Mouse (Mus musculus): ENCODE data around the gene Gaa. TPM values are rescaled to one million over a fixed set of nuclear protein-coding genes. Genes with fewer than 3 reads are reported as not detected.
"Not testable (repeated sequence)": the region's sequence is repeated elsewhere in the genome, so short reads cannot be mapped to it uniquely, and the experiment has no call there.

Gaa gene
- polyA plus RNA-seq, 1 experiment from 2014 or later, result 58.5 TPM

- Histone ChIP-seq H3K4me2 (no peak overlapping the region), H3K9me3 (no peaks in the 10 kb centered on the region), H3K4me3 (no peak overlapping the region), H3K27ac (no peak overlapping the region), H3K4me1 (peaks cover 12% of the 10 kb centered on the region), H3K9ac (no peak overlapping the region), H3K27me3 (no peaks in the 10 kb centered on the region), H3K36me3 (no peaks in the 10 kb centered on the region)
- WGBS, result 76% methylated on average over 4 of the region's 4 CpGs
- no peak for ATAC-seq (ENCODE audit: insufficient number of reproducible peaks, insufficient read depth, low FRiP score, low TSS enrichment, low read depth)
Observed at GRCm38 (mm10) chr11:119235596-119235995, 32.1 kb upstream of the Gaa start.

- no peak overlapping the region for H3K4me3 ChIP-seq
- H3K9ac ChIP-seq, result no peak overlapping the region
- H3K4me2 ChIP-seq, result no peak overlapping the region
- ATAC-seq (ENCODE audit: insufficient number of reproducible peaks, insufficient read depth, low FRiP score, low TSS enrichment, low read depth), result no peak
- H3K4me1 ChIP-seq, result peaks cover 12% of the 10 kb centered on the region
- no peaks in the 10 kb centered on the region for H3K9me3 ChIP-seq
- no peak overlapping the region for H3K27ac ChIP-seq
- H3K27me3 ChIP-seq, result no peaks in the 10 kb centered on the region
- WGBS, result 39% methylated on average over 8 of the region's 8 CpGs
- no peaks in the 10 kb centered on the region for H3K36me3 ChIP-seq
Observed at GRCm38 (mm10) chr11:119236354-119236753, 31.3 kb upstream of the Gaa start.

DNA sequence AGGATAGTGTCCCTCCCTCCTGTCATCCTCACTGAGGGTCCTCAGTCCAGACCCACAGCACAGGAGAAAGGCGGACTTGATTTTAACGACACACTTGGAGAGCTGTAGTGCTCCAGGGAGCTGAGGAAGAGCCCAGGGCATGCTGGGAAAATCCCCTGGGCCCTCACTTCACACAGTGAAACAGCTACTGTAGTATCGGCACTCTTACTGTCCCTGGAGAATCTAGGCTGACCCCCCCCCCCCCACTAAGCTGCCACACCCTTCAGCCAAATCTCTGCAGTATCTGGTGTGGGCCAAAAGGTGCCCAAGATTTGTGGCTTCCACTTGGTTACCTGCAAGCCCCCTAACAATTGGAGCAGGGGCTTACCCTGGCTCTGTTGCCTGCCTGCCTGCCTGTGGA, 30.7 kb upstream of the Gaa start:
- H3K9me3 ChIP-seq, result no peaks in the 10 kb centered on the region
- no peaks in the 10 kb centered on the region for H3K36me3 ChIP-seq
- no peak overlapping the region for H3K4me2 ChIP-seq
- no peak overlapping the region for H3K9ac ChIP-seq
- no peak for ATAC-seq (ENCODE audit: insufficient number of reproducible peaks, insufficient read depth, low FRiP score, low TSS enrichment, low read depth)
- no peak overlapping the region for H3K4me3 ChIP-seq
- H3K27ac ChIP-seq, result no peak overlapping the region
- H3K27me3 ChIP-seq, result no peaks in the 10 kb centered on the region
- 59% methylated on average over 3 of the region's 3 CpGs for WGBS
- H3K4me1 ChIP-seq, result peaks cover 12% of the 10 kb centered on the region

DNA sequence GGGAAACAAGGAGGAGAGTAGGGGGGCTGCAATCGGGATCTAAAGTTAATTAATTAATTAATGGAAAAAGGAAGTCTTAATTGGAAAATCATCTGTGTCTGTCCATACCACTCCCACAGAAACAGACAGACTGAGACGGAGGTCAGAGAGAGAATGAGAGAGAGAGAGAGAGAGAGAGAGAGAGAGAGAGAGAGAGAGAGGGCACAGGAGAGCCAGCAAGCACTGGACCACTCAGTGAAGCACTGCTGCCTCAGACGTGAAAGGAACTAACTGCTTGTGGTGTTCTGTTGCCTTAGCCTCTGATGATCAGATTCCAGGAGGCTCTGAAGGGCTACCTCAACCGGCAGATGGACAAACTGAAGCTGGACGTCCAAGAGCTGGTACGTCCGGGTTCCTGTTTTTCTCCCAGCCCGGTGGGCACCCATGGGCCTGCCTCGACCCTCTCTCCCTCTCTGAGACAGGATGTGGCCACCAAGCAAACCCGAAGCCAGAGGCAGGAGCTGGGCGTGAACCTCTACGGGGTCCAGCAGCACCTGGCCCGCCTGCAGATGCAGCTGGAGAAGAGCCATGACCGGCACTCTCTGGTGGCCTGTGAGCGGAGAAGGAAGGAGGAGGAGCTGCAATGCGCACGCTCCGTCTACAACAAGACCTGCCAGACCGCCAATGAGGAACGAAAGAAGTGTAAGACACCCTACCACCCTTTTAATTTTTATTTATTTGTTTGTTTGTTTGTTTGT, 30.0 kb upstream of the Gaa start:
- Histone ChIP-seq H3K27ac (no peak overlapping the region), H3K9ac (peak overlapping the region; percentile 56), H3K4me1 (peaks cover 12% of the 10 kb centered on the region), H3K36me3 (no peaks in the 10 kb centered on the region), H3K4me3 (peak overlapping the region; percentile 34), H3K27me3 (no peaks in the 10 kb centered on the region), H3K4me2 (peak overlapping the region; percentile 64), H3K9me3 (no peaks in the 10 kb centered on the region)
- ATAC-seq (ENCODE audit: insufficient number of reproducible peaks, insufficient read depth, low FRiP score, low TSS enrichment, low read depth), result 0 out of 2 replicates have a peak, but pooled peaks have one; percentile 21
- 27% methylated on average over 20 of the region's 20 CpGs for WGBS

DNA sequence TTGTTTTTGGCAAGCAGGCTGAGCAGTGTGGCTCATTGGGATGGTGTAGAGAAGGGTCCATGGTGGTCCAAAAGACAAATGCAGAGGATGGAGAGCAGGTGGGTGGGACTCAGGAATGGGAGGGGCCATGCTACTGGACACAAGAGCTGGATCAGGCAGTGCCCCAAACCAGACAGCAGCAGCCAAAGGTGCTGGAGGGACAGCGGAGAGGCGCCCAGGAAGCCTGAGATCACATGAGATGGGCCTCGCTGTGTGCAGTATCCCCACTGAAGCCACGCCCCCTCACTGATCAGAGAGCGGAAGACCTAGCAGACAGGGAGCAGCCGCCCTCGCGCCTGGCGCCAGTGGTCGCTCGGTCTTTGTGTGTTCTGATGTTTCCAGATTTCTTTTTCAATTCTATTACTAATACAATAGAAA, 29.4 kb upstream of the Gaa start:
- no peaks in the 10 kb centered on the region for H3K27me3 ChIP-seq
- no peak overlapping the region for H3K27ac ChIP-seq
- peaks cover 12% of the 10 kb centered on the region for H3K4me1 ChIP-seq
- H3K9ac ChIP-seq, result 0 out of 2 replicates have a peak overlapping the region, but pooled peaks have one; percentile 44
- H3K36me3 ChIP-seq, result no peaks in the 10 kb centered on the region
- peak overlapping the region; percentile 64 for H3K4me2 ChIP-seq
- peak overlapping the region; percentile 34 for H3K4me3 ChIP-seq
- 18% methylated on average over 11 of the region's 11 CpGs for whole genome bisulfite sequencing
- ATAC-seq (ENCODE audit: insufficient number of reproducible peaks, insufficient read depth, low FRiP score, low TSS enrichment, low read depth), result 0 out of 2 replicates have a peak, but pooled peaks have one; percentile 39
- H3K9me3 ChIP-seq, result no peaks in the 10 kb centered on the region

- Histone ChIP-seq H3K4me3 (no peak overlapping the region), H3K9ac (no peak overlapping the region), H3K27ac (no peak overlapping the region), H3K4me2 (no peak overlapping the region), H3K4me1 (peaks cover 12% of the 10 kb centered on the region), H3K9me3 (no peaks in the 10 kb centered on the region), H3K36me3 (no peaks in the 10 kb centered on the region), H3K27me3 (no peaks in the 10 kb centered on the region)
- ATAC-seq (ENCODE audit: insufficient number of reproducible peaks, insufficient read depth, low FRiP score, low TSS enrichment, low read depth), result no peak
- WGBS, result 95% methylated on average over 12 of the region's 12 CpGs
Observed at GRCm38 (mm10) chr11:119239480-119239879, 28.2 kb upstream of the Gaa start.

- H3K36me3 ChIP-seq; H3K27ac ChIP-seq; H3K27me3 ChIP-seq; H3K9ac ChIP-seq; H3K4me1 ChIP-seq; H3K9me3 ChIP-seq; H3K4me2 ChIP-seq; H3K4me3 ChIP-seq; ATAC-seq (ENCODE audit: insufficient number of reproducible peaks, insufficient read depth, low FRiP score, low TSS enrichment, low read depth): not testable (repeated sequence)
- 90% methylated on average over 6 of the region's 6 CpGs for WGBS
Observed at GRCm38 (mm10) chr11:119245543-119245942, 22.1 kb upstream of the Gaa start.

GRCm38 (mm10) chr11:119249011-119249410, 18.7 kb upstream of the Gaa start:
- WGBS, result 24% methylated on average over 6 of the region's 6 CpGs
- no peak overlapping the region; the same call in 1 of the 2 replicates for H3K9ac ChIP-seq
- H3K4me1 ChIP-seq, result peaks cover 28% of the 10 kb centered on the region
- no peaks in the 10 kb centered on the region for H3K36me3 ChIP-seq
- H3K27me3 ChIP-seq, result no peaks in the 10 kb centered on the region
- H3K9me3 ChIP-seq, result no peaks in the 10 kb centered on the region
- H3K4me2 ChIP-seq, result no peak overlapping the region
- no peak for ATAC-seq (ENCODE audit: insufficient number of reproducible peaks, insufficient read depth, low FRiP score, low TSS enrichment, low read depth)
- H3K4me3 ChIP-seq, result no peak overlapping the region
- no peak overlapping the region for H3K27ac ChIP-seq

DNA sequence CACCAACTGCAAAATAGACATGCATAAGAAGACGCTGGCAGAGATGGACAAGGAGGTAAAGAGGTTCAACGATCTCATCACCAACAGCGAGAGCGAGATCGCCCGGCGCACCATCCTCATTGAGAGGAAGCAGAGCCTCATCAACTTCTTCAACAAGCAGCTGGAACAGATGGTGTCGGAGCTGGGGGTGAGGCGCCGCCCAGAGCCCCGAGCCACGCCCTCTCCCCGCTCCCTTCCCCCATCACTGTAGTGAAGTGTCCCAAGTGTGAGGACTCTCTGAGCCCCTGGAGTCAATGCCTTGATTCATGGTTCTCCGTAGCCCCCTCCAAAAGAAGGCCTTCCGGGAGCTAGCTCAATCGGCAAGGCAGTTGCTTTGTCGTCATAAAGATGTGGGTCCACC, 16.7 kb upstream of the Gaa start:
- H3K27ac ChIP-seq, result no peak overlapping the region
- no peak overlapping the region for H3K9ac ChIP-seq
- no peaks in the 10 kb centered on the region for H3K36me3 ChIP-seq
- H3K4me3 ChIP-seq, result no peak overlapping the region
- H3K4me1 ChIP-seq, result peaks cover 28% of the 10 kb centered on the region
- no peaks in the 10 kb centered on the region for H3K9me3 ChIP-seq
- H3K4me2 ChIP-seq, result no peak overlapping the region
- WGBS, result 66% methylated on average over 17 of the region's 17 CpGs
- ATAC-seq (ENCODE audit: insufficient number of reproducible peaks, insufficient read depth, low FRiP score, low TSS enrichment, low read depth), result no peak
- H3K27me3 ChIP-seq, result no peaks in the 10 kb centered on the region

GRCm38 (mm10) chr11:119252854-119253541, 14.7 kb upstream of the Gaa start:
- Histone ChIP-seq H3K36me3 (no peaks in the 10 kb centered on the region), H3K4me2 (peak overlapping the region; percentile 62), H3K9me3 (no peaks in the 10 kb centered on the region), H3K27me3 (no peaks in the 10 kb centered on the region), H3K9ac (peak overlapping the region; percentile 62), H3K4me3 (peak overlapping the region; percentile 31), H3K4me1 (peaks cover 33% of the 10 kb centered on the region), H3K27ac (no peak overlapping the region)
- WGBS, result 8% methylated on average over 22 of the region's 22 CpGs
- ATAC-seq (ENCODE audit: insufficient number of reproducible peaks, insufficient read depth, low FRiP score, low TSS enrichment, low read depth), result peak; percentile 60; the same call in 1 of the 2 replicates

GRCm38 (mm10) chr11:119256557-119256956, 11.1 kb upstream of the Gaa start:
- peaks cover 26% of the 10 kb centered on the region for H3K4me1 ChIP-seq
- H3K9me3 ChIP-seq; H3K27me3 ChIP-seq; ATAC-seq (ENCODE audit: insufficient number of reproducible peaks, insufficient read depth, low FRiP score, low TSS enrichment, low read depth); H3K9ac ChIP-seq; H3K4me2 ChIP-seq; H3K4me3 ChIP-seq; H3K27ac ChIP-seq; H3K36me3 ChIP-seq: not testable (repeated sequence)
- 88% methylated on average over 5 of the region's 5 CpGs for WGBS

- peak overlapping the region; percentile 54 for H3K4me2 ChIP-seq
- ATAC-seq (ENCODE audit: insufficient number of reproducible peaks, insufficient read depth, low FRiP score, low TSS enrichment, low read depth), result no peak
- no peaks in the 10 kb centered on the region for H3K36me3 ChIP-seq
- H3K27me3 ChIP-seq, result no peaks in the 10 kb centered on the region
- H3K4me1 ChIP-seq, result peaks cover 10% of the 10 kb centered on the region
- peak overlapping the region; percentile 47 for H3K9ac ChIP-seq
- no peaks in the 10 kb centered on the region for H3K9me3 ChIP-seq
- no peak overlapping the region for H3K27ac ChIP-seq
- peak overlapping the region; percentile 31 for H3K4me3 ChIP-seq
- WGBS, result 63% methylated on average over 9 of the region's 9 CpGs
Observed at GRCm38 (mm10) chr11:119258216-119258571, 9.5 kb upstream of the Gaa start.

Measured in embryonic facial prominence, embryonic 13.5 days (tissue).